Mouse (Mus musculus): ENCODE measurements around the gene Krt28.

Gene Krt28

GRCm38 (mm10) chr11:99374803-99375202, at the start of gene Krt28:
TSS of gene Krt28 (minus strand) at chr11:99374903.
- DNase-seq (ENCODE audit: low spot score), result no peak

- no peak for DNase-seq (ENCODE audit: low spot score)
Observed at GRCm38 (mm10) chr11:99422159-99422558, 47.5 kb upstream of the Krt28 start, which contains the start of gene Krt12. TSS of gene Krt12 (minus strand) at chr11:99422259.

GRCm38 (mm10) chr11:99420586-99420985, 45.9 kb upstream of the Krt28 start:
- DNase-seq (ENCODE audit: low spot score), result no peak

GRCm38 (mm10) chr11:99417819-99418218, 43.1 kb upstream of the Krt28 start:
- no peak for DNase-seq (ENCODE audit: low spot score)

GRCm38 (mm10) chr11:99416902-99417301, 42.2 kb upstream of the Krt28 start:
- DNase-seq (ENCODE audit: low spot score), result no peak

- no peak for DNase-seq (ENCODE audit: low spot score)
Observed at GRCm38 (mm10) chr11:99414463-99415147, 39.9 kb upstream of the Krt28 start.

- DNase-seq (ENCODE audit: low spot score), result no peak
Observed at GRCm38 (mm10) chr11:99413247-99413646, 38.5 kb upstream of the Krt28 start.

- DNase-seq (ENCODE audit: low spot score), result no peak
Observed at GRCm38 (mm10) chr11:99406186-99406585, 31.5 kb upstream of the Krt28 start.

- DNase-seq (ENCODE audit: low spot score), result no peak
Observed at GRCm38 (mm10) chr11:99399956-99400549, 25.4 kb upstream of the Krt28 start.

GRCm38 (mm10) chr11:99398832-99399231, 24.1 kb upstream of the Krt28 start:
- no peak for DNase-seq (ENCODE audit: low spot score)

- DNase-seq (ENCODE audit: low spot score), result no peak
Observed at GRCm38 (mm10) chr11:99398084-99398483, 23.4 kb upstream of the Krt28 start.

GRCm38 (mm10) chr11:99396661-99397060, 22.0 kb upstream of the Krt28 start:
- DNase-seq (ENCODE audit: low spot score), result no peak

- no peak for DNase-seq (ENCODE audit: low spot score)
Observed at GRCm38 (mm10) chr11:99396034-99396433, 21.3 kb upstream of the Krt28 start.

GRCm38 (mm10) chr11:99392492-99392891, 17.8 kb upstream of the Krt28 start:
- no peak for DNase-seq (ENCODE audit: low spot score)

- DNase-seq (ENCODE audit: low spot score), result no peak
Observed at GRCm38 (mm10) chr11:99391375-99391774, 16.7 kb upstream of the Krt28 start.

GRCm38 (mm10) chr11:99390866-99391265, 16.2 kb upstream of the Krt28 start:
- no peak for DNase-seq (ENCODE audit: low spot score)

GRCm38 (mm10) chr11:99389264-99389663, 14.6 kb upstream of the Krt28 start, which contains the start of gene Krt10:
TSS of gene Krt10 (minus strand) at chr11:99389364.
- no peak for DNase-seq (ENCODE audit: low spot score)

GRCm38 (mm10) chr11:99388661-99389060, 14.0 kb upstream of the Krt28 start:
- no peak for DNase-seq (ENCODE audit: low spot score)

- DNase-seq (ENCODE audit: low spot score), result peak; percentile 53
Observed at GRCm38 (mm10) chr11:99385813-99386721, 11.4 kb upstream of the Krt28 start.

GRCm38 (mm10) chr11:99379568-99379967, 4.9 kb upstream of the Krt28 start:
- peak; percentile 49 for DNase-seq (ENCODE audit: low spot score)

GRCm38 (mm10) chr11:99369853-99370451, 4.8 kb downstream of the Krt28 start:
- DNase-seq (ENCODE audit: low spot score), result no peak

GRCm38 (mm10) chr11:99369229-99369628, 5.5 kb downstream of the Krt28 start:
- no peak for DNase-seq (ENCODE audit: low spot score)
